Mouse (Mus musculus) intestine, postnatal 0 days (tissue): ENCODE results near the gene Tom1l1. TPM values are rescaled to one million over a fixed set of nuclear protein-coding genes. Genes with fewer than 3 reads are reported as not detected.

Experiments used
- ATAC-seq: fragments of 200-750 bp; cut with Nextera tagmentation; 2 replicates; pipeline ENCODE4 v1.8.0; 2017; ENCODE audit warnings: mild to moderate bottlenecking, moderate TSS enrichment, moderate library complexity
- H3K27ac ChIP-seq: fragments of 300-500 bp; sonication (generic); 2 replicates; pipeline ENCODE4 v1.5.1; 2014; ENCODE audit warnings: mild to moderate bottlenecking, low read depth, low read length, moderate library complexity
- H3K27me3 ChIP-seq: fragments of 300-500 bp; sonication (generic); replicated peaks from 2 replicates; pipeline ENCODE4 v1.6.1; 2014; ENCODE audit warnings: low read length, mixed read lengths; ENCODE audit not compliant: control insufficient read depth, insufficient read depth
- H3K36me3 ChIP-seq: fragments of 300-500 bp; sonication (generic); 2 replicates; pipeline ENCODE4 v1.6.1; 2014; ENCODE audit warnings: mild to moderate bottlenecking, moderate library complexity; ENCODE audit not compliant: control insufficient read depth, insufficient read depth
- H3K4me1 ChIP-seq: fragments of 300-500 bp; sonication (generic); replicated peaks from 2 replicates; pipeline ENCODE4 v1.6.1; 2014; ENCODE audit warnings: antibody characterized with exemption, low read length, mixed read lengths; ENCODE audit not compliant: control insufficient read depth, insufficient read depth
- H3K4me2 ChIP-seq: fragments of 300-500 bp; sonication (generic); replicated peaks from 2 replicates; pipeline ENCODE4 v1.6.1; 2014; ENCODE audit warnings: low read depth, mild to moderate bottlenecking, moderate library complexity
- H3K4me3 ChIP-seq: fragments of 300-500 bp; sonication (generic); 2 replicates; pipeline ENCODE4 v1.5.1; 2014; ENCODE audit warnings: low read depth, low read length
- H3K9ac ChIP-seq: fragments of 300-500 bp; sonication (generic); 2 replicates; pipeline ENCODE4 v1.6.1; 2014; ENCODE audit warnings: mild to moderate bottlenecking, low read depth, low read length
- H3K9me3 ChIP-seq: fragments of 300-500 bp; sonication (generic); 2 replicates; pipeline ENCODE4 v1.6.1; 2016; ENCODE audit warnings: mixed run types; ENCODE audit not compliant: control insufficient read depth
- CTCF ChIP-seq: sonication (generic); IDR thresholded peaks from 2 replicates; pipeline ENCODE4 v1.5.1; 2016; ENCODE audit warnings: low read depth, mild to moderate bottlenecking, control low read depth, antibody characterized with exemption, moderate library complexity
- WGBS: fragments of 180-500 bp; shearing (Covaris S2); extraction: QIAGEN DNeasy Blood & Tissue Kit; methylation state at CpG from one replicate; pipeline ENCODE4 v1.1.7; 2014; 5-methylcytosine and 5-hydroxymethylcytosine counted together
- polyA plus RNA-seq: library from polyadenylated mRNA; unstranded; fragments of >200 nt; fragmentation: Nextera tagmentation; extraction: Ambion mirVana; gene quantifications from 2 replicates; pipeline ENCODE4 v1.2.1, GENCODE M21; 2015

Gene Tom1l1
- polyA plus RNA-seq, 1 experiment from 2014 or later = 61.2 TPM

DNA sequence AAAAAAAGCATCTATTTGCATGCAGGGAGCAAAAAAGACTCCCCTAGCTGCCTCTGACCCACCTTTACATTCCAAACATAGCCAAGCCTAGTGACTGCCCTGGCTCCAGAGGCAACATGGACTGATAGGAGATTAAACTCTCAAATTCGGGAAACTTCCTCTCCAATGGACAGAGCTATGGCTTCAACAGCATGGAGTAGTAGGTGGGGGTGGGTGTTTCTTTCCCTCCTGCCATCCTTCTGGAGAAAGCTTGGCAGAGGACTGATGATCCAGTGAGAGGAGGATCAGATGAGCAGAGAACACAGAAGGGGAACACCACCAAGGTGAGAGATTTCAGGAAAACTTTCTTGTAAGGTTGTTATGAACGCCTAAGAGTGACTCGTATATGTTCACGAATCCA, 35.6 kb downstream of the Tom1l1 start:
- Histone ChIP-seq H3K9ac (no peak overlapping the region), H3K4me3 (no peak overlapping the region), H3K36me3 (peaks cover 32% of the 10 kb centered on the region), H3K9me3 (no peaks in the 10 kb centered on the region), H3K27me3 (no peaks in the 10 kb centered on the region), H3K4me1 (no peaks in the 10 kb centered on the region), H3K27ac (no peak overlapping the region), H3K4me2 (no peak overlapping the region)
- no peak for ATAC-seq
- no peak for TF ChIP-seq CTCF
- WGBS = 89% methylated on average over 4 of the region's 4 CpGs

GRCm38 (mm10) chr11:90650231-90650885, 37.8 kb downstream of the Tom1l1 start:
- H3K4me3 ChIP-seq = no peak overlapping the region
- WGBS = 74% methylated on average over 9 of the region's 9 CpGs
- no peak overlapping the region for H3K27ac ChIP-seq
- H3K9ac ChIP-seq = no peak overlapping the region
- no peak for TF ChIP-seq CTCF
- no peaks in the 10 kb centered on the region for H3K9me3 ChIP-seq
- H3K36me3 ChIP-seq = peaks cover 32% of the 10 kb centered on the region
- H3K4me2 ChIP-seq = no peak overlapping the region
- no peaks in the 10 kb centered on the region for H3K4me1 ChIP-seq
- no peaks in the 10 kb centered on the region for H3K27me3 ChIP-seq
- no peak; the same call in 1 of the 2 replicates for ATAC-seq

GRCm38 (mm10) chr11:90649777-90650176, 38.4 kb downstream of the Tom1l1 start:
- Histone ChIP-seq H3K4me1 (no peaks in the 10 kb centered on the region), H3K9ac (no peak overlapping the region), H3K4me2 (no peak overlapping the region), H3K4me3 (no peak overlapping the region), H3K27ac (no peak overlapping the region), H3K9me3 (no peaks in the 10 kb centered on the region), H3K27me3 (no peaks in the 10 kb centered on the region), H3K36me3 (peaks cover 34% of the 10 kb centered on the region)
- TF ChIP-seq CTCF = no peak
- WGBS = 68% methylated on average over 6 of the region's 6 CpGs
- no peak for ATAC-seq

- Histone ChIP-seq H3K27ac (peak overlapping the region; percentile 86), H3K9me3 (no peaks in the 10 kb centered on the region), H3K4me1 (no peaks in the 10 kb centered on the region; the same call in 1 of the 2 replicates), H3K9ac (peak overlapping the region; percentile 93), H3K4me2 (peak overlapping the region; percentile 84), H3K36me3 (peaks cover 11% of the 10 kb centered on the region), H3K27me3 (no peaks in the 10 kb centered on the region), H3K4me3 (peak overlapping the region; percentile 88)
- TF ChIP-seq CTCF = no peak
- peak; percentile 53 for ATAC-seq
- under 1% methylated on average over 54 of the region's 54 CpGs for WGBS
These were observed 49.8 kb downstream of the Tom1l1 start for GRCm38 (mm10) chr11:90638312-90638830.

DNA sequence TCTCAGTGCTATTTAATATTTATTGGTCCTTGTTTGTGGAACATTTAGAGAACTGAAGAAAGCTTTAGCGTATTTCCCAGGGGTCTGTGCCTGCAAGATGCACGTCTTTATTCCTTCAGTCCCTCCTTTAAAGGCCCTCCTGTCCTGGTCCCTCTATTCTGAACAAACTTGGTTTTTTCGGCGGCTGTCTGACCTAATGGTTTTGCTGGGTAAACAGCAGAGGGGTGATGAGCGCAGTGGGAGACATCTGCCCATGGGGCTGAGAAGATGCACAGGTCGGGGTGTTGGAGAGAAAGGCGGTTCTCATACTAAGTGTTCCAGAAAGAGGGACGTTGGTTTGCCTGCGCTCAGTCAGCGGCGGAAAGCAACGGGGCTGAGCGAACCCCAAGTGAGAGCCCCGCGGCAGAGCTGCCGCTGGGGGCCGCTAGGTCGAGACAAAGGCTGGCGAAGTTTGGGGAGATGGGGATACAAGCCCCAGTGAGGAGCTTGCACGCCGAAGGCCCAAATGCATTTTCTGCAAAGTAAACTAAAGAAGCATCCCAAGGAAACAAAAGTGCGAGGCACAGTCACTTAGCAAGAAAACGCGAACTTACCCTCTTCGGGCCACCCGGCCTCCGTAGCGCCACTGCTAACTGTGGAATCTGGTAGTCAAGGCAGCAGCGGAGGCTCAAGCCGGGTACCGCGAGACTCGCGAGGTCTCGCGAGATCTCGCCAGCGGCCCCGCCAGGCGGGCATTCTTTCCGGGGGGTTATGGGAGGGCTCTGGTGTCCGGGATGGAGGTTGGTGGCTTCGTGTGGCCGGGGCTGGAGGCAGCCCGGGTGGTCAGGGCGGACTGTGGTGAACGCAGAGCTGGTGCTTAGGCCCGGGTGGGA, 50.5 kb downstream of the Tom1l1 start, which contains the start of the genes Stxbp4 and Cox11:
Gene Stxbp4 (minus strand): TSS at position 645 of the 872 bp plus-strand sequence.
Gene Cox11 (plus strand): TSS at position 734 of the 872 bp plus-strand sequence.
- WGBS = under 1% methylated on average over 48 of the region's 48 CpGs

DNA sequence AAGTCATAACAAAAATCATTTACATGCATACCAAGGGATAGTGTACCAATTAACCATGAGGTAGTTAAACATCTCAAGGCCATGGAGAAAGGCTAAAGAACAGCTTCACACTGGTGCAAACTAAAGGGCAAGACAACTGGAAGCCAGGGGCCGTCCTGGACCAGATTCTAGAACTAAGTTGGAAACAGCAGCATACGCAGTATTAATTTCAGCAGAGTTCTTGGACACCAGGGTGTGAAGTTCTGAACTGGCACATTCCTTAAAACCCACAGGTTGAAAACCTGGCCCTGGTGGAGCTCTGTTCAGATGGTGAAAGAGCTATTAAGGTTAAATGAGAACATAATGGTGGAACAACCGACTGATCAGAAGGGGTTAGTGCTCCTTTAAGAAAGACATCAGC, 53.5 kb downstream of the Tom1l1 start:
- no peak for ATAC-seq
- WGBS = 91% methylated on average over 3 of the region's 3 CpGs
- no peaks in the 10 kb centered on the region for H3K36me3 ChIP-seq

More for the DNA sequence above, 50.5 kb downstream of the Tom1l1 start, which contains the start of the genes Stxbp4 and Cox11:
- Histone ChIP-seq H3K27ac (peak within 1 kb of the TSS; percentile 86), H3K9ac (peak within 1 kb of the TSS; percentile 93), H3K27me3 (no peaks in the 10 kb centered on the region), H3K9me3 (no peaks in the 10 kb centered on the region), H3K36me3 (peaks cover 9% of the 10 kb centered on the region; the same call in 1 of the 2 replicates), H3K4me2 (peak within 1 kb of the TSS; percentile 84), H3K4me3 (peak within 1 kb of the TSS; percentile 88), H3K4me1 (no peaks in the 10 kb centered on the region; the same call in 1 of the 2 replicates)
- ATAC-seq = peak; percentile 98
- TF ChIP-seq CTCF = peak; percentile 71

More for the DNA sequence above, 53.5 kb downstream of the Tom1l1 start:
- Histone ChIP-seq H3K27ac (no peak overlapping the region), H3K27me3 (no peaks in the 10 kb centered on the region), H3K9ac (no peak overlapping the region), H3K4me3 (no peak overlapping the region), H3K9me3 (no peaks in the 10 kb centered on the region), H3K4me2 (no peak overlapping the region), H3K4me1 (no peaks in the 10 kb centered on the region; the same call in 1 of the 2 replicates)
- no peak for TF ChIP-seq CTCF
